Mouse (Mus musculus) small intestine, adult 2 months (tissue): ENCODE data around the gene Rps6ka3. TPM values are rescaled to one million over a fixed set of nuclear protein-coding genes. Genes with fewer than 3 reads are reported as not detected.

ENCODE experiments used
- H3K27ac ChIP-seq: fragments of 200-500 bp; 2 replicates; pipeline ENCODE4 v1.5.1; 2012; ENCODE audit warnings: low read depth, low read length, control low read depth, inconsistent platforms; ENCODE audit not compliant: insufficient read depth
- H3K27me3 ChIP-seq: fragments of 200-500 bp; 2 replicates; pipeline ENCODE4 v1.6.1; 2012; ENCODE audit warnings: mild to moderate bottlenecking, moderate library complexity, low read length, inconsistent platforms; ENCODE audit not compliant: control insufficient read depth, insufficient read depth
- H3K36me3 ChIP-seq: fragments of 200-500 bp; 2 replicates; pipeline ENCODE4 v1.6.1; 2012; ENCODE audit warnings: mild to moderate bottlenecking, low read length, control low read depth, inconsistent platforms; ENCODE audit not compliant: control insufficient read depth, insufficient read depth
- H3K4me1 ChIP-seq: fragments of 200-500 bp; 2 replicates; pipeline ENCODE4 v1.6.1; 2012; ENCODE audit warnings: low read length, inconsistent platforms, mixed read lengths; ENCODE audit not compliant: control insufficient read depth, insufficient read depth, insufficient read length
- H3K4me3 ChIP-seq: fragments of 200-500 bp; 2 replicates; pipeline ENCODE4 v1.5.1; 2012; ENCODE audit warnings: low read depth, mild to moderate bottlenecking, control low read depth, inconsistent platforms, low read length, moderate library complexity
- CTCF ChIP-seq: fragments of 200-500 bp; IDR thresholded peaks from 2 replicates; pipeline ENCODE4 v1.5.1; 2012; ENCODE audit warnings: low read depth, mild to moderate bottlenecking, control low read depth, inconsistent platforms, low read length, moderate library complexity, mixed read lengths; ENCODE audit not compliant: insufficient replicate concordance, insufficient read length; ENCODE audit errors: extremely low read depth
- POLR2A ChIP-seq: fragments of 200-500 bp; IDR thresholded peaks from 2 replicates; pipeline ENCODE4 v1.6.1; 2012; ENCODE audit warnings: low read depth, mild to moderate bottlenecking, control low read depth, inconsistent platforms, low read length, moderate library complexity
- whole genome bisulfite sequencing: fragments of 180-500 bp; shearing (Covaris S2); methylation state at CpG from one replicate; pipeline ENCODE4 v1.1.7; 2018; 5-methylcytosine and 5-hydroxymethylcytosine counted together
- polyA plus RNA-seq: library from polyadenylated mRNA; depleted of rRNA; stranded (reverse); fragments of >200 nt; gene quantifications from 2 replicates; pipeline ENCODE4 v1.2.3, GENCODE M21; 2012

Rps6ka3 gene
- polyA plus RNA-seq, 1 experiment: 7.8 TPM

DNA sequence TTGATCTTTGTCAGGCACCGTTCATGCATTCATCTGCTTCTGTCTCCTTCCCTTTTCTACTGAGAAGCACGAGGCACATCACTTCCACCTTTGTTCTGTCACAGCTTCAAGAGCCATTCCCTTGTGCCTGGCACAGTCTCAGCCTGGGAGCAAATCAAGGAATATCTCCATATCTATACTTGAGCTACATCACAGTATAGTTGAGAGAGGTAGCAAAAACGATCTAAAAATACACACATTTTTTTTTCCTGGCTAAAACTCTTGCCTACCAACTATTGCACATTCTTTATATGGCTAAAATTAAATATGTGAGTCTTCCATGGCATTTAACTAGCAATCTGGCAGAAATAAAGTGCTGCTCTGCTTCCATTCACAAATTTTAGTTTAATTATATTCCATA is 5.1 kb downstream of the Rps6ka3 start:
- no peak for TF ChIP-seq CTCF
- TF ChIP-seq POLR2A: no peak
- H3K36me3 ChIP-seq: no peaks in the 10 kb centered on the region
- H3K4me1 ChIP-seq: no peaks in the 10 kb centered on the region
- H3K27ac ChIP-seq: no peak overlapping the region
- 55% methylated on average over 3 of the region's 3 CpGs for WGBS
- H3K4me3 ChIP-seq: no peak overlapping the region
- H3K27me3 ChIP-seq: no peaks in the 10 kb centered on the region

GRCm38 (mm10) chrX:159222474-159222873 is 12.4 kb downstream of the Rps6ka3 start:
- H3K27ac ChIP-seq: no peak overlapping the region
- H3K36me3 ChIP-seq: no peaks in the 10 kb centered on the region
- whole genome bisulfite sequencing: 74% methylated on average over 3 of the region's 3 CpGs
- H3K27me3 ChIP-seq: no peaks in the 10 kb centered on the region
- no peak for TF ChIP-seq POLR2A
- no peak for TF ChIP-seq CTCF
- no peaks in the 10 kb centered on the region for H3K4me1 ChIP-seq
- H3K4me3 ChIP-seq: no peak overlapping the region

GRCm38 (mm10) chrX:159237275-159237674 is 27.2 kb downstream of the Rps6ka3 start:
- Histone ChIP-seq H3K4me1 (peaks cover 2% of the 10 kb centered on the region; the same call in 1 of the 2 replicates), H3K27me3 (no peaks in the 10 kb centered on the region), H3K36me3 (no peaks in the 10 kb centered on the region), H3K27ac (no peak overlapping the region), H3K4me3 (no peak overlapping the region)
- TF ChIP-seq CTCF: no peak
- TF ChIP-seq POLR2A: no peak
- WGBS: 54% methylated on average over 1 of the region's 1 CpGs

- Histone ChIP-seq H3K4me3 (peak overlapping the region; percentile 99), H3K27ac (peak overlapping the region; percentile 82), H3K36me3 (no peaks in the 10 kb centered on the region), H3K4me1 (no peaks in the 10 kb centered on the region), H3K27me3 (no peaks in the 10 kb centered on the region)
- TF ChIP-seq POLR2A (no peak), CTCF (no peak)
- WGBS: 18% methylated on average over 26 of the region's 27 CpGs
Measured at GRCm38 (mm10) chrX:159254001-159254884, 44.1 kb downstream of the Rps6ka3 start.

DNA sequence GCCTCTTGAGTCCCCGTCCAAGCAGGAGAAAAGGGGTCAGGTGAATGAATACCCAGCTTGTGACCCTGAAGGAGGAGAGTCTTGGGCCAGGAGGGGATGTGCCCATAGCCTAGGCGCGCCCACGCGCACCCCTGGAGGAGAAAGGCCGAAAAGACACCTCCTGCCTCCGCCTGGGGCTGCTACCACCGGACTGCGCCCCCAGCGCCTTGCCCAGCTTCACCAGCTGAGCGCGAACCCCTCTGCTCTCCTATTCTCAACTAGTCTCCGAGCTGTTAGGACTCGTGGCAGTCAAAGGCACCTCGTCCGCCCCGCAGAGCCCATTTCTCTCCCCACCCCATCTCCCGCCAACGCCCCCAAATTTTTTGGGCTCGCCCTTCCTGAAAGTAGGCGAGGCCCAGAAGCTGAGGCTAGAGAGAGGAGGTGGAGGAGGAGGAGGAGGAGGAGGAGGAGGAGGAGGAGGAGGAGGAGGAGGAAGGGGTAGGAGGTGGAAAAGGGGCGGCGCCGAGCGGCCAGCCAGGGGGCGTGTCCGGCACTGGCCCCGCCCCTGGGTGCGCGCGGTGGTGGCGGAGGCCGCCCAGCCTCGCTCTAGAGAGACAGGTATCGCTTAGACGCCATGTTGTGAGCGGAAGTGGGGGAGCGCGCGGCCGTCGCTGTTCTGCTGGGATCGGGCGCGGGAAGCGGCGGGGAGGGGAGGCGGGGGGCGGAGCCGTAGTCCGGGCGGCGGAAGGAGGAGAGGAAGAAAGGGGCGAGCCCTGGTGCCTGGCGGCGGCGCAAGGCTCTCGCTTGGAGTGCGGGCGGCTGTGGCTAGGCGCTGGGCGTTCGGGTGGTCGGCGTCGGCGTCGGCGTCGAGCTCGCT is 45.2 kb downstream of the Rps6ka3 start:
- TF ChIP-seq CTCF (no peak), POLR2A (peak; percentile 69; the same call in 1 of the 2 replicates)
- H3K36me3 ChIP-seq: no peaks in the 10 kb centered on the region
- H3K4me3 ChIP-seq: peak overlapping the region; percentile 99
- WGBS: 15% methylated on average over 63 of the region's 71 CpGs
- H3K4me1 ChIP-seq: no peaks in the 10 kb centered on the region
- H3K27ac ChIP-seq: peak overlapping the region; percentile 82
- no peaks in the 10 kb centered on the region for H3K27me3 ChIP-seq

DNA sequence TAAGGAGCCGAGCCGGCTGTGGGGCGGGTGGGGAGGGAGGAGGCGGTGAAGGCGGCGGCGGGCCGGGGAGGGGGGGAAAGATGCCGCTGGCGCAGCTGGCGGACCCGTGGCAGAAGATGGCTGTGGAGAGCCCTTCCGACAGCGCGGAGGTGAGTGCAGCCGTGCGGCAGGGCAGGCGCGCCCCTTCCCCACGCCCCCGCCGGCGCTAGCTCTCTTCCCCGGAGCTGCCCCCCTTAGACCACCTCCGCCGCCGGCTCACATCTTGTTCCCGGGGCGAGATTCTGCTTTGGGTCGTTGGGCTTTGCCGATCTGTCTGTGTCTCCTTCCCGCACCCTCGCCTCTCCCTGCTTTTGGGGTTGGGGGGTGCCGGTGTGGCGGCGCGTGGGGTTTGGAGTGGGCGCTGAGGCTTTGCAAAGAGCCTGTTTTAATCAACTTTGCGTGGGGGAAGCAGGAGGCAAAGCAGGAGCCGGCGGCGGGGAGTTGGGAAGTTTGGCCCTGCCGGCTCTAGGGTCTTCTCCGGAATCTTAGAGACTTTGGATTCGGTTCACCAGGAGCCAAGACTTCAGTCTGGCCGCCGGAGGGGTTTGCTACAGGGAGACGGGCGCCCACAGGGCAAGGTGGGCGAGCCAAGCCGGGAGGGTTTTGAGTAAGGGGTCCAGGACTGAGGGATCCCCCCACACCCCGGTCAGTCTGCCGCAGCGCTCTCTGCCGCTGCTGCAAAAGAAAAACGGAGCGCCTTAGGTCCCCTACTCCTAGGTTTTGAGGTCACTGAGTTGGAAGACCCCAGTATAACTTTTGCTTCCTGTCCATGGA is 46.1 kb downstream of the Rps6ka3 start:
- 16% methylated on average over 35 of the region's 57 CpGs for WGBS
- H3K27ac ChIP-seq: peak overlapping the region; percentile 77
- no peak for TF ChIP-seq POLR2A
- no peak for TF ChIP-seq CTCF

More for the DNA sequence above, 46.1 kb downstream of the Rps6ka3 start:
- Histone ChIP-seq H3K4me3 (peak overlapping the region; percentile 99), H3K36me3 (no peaks in the 10 kb centered on the region), H3K4me1 (no peaks in the 10 kb centered on the region), H3K27me3 (no peaks in the 10 kb centered on the region)
